9 mouse cellular contexts compared by ENCODE assay signal in genomic region chr13:112088312-112088771, GRCm38 (mm10).
DNase-seq lines count a peak whose midpoint lies in the region; ATAC-seq lines count a peak whose summit lies in the region.
"Had no signal": no experiment of that assay in that cellular context is flagged by ENCODE, and none has a peak within 500 bp of the region (broad histone marks: within the 10 kb centered on the region; RNA-seq: fewer than 3 reads in every experiment).

No protein-coding gene starts in this region.

- H3K36me3 ChIP-seq in kidney, embryonic 14.5 days (ENCODE audit: control insufficient read depth, insufficient read depth, low read length) = no peaks in the 10 kb centered on the region
- no peaks in the 10 kb centered on the region for H3K36me3 ChIP-seq in lung, embryonic 16.5 days (ENCODE audit: control insufficient read depth, insufficient read depth, low read length)
- H3K36me3 ChIP-seq: neural tube, embryonic 13.5 days had no signal

- no peaks in the 10 kb centered on the region for H3K27me3 ChIP-seq in kidney, embryonic 14.5 days (ENCODE audit: control insufficient read depth, insufficient read depth, low read length)
- no peaks in the 10 kb centered on the region for H3K27me3 ChIP-seq in lung, embryonic 16.5 days (ENCODE audit: control insufficient read depth, insufficient read depth, low read depth, low read length)
- H3K27me3 ChIP-seq: neural tube, embryonic 13.5 days had no signal

- WGBS in kidney, embryonic 14.5 days = 5% methylated on average over 5 of the region's 5 CpGs
- WGBS in lung, embryonic 16.5 days = 11% methylated on average over 5 of the region's 5 CpGs

- ATAC-seq in erythroblast, adult 5-6 weeks (replicated peaks; ENCODE audit: low FRiP score, poor library complexity, severe bottlenecking) = peak; percentile 62
- peak; percentile 91 for ATAC-seq in kidney, embryonic 14.5 days (ENCODE audit: low FRiP score, low TSS enrichment)
- ATAC-seq in lung, embryonic 16.5 days (ENCODE audit: low read depth) = peak; percentile 95

- peak overlapping the region; percentile 24; the same call in 1 of the 2 replicates for H3K27ac ChIP-seq in kidney, embryonic 14.5 days (ENCODE audit: low read depth, low read length)
- H3K27ac ChIP-seq in lung, embryonic 16.5 days (ENCODE audit: low read length) = peak overlapping the region; percentile 77
- H3K27ac ChIP-seq: neural tube, embryonic 13.5 days had no signal

- H3K4me3 ChIP-seq in kidney, embryonic 14.5 days (ENCODE audit: low read length) = no peak overlapping the region
- H3K4me3 ChIP-seq in lung, embryonic 16.5 days (ENCODE audit: low read length) = no peak overlapping the region
- H3K4me3 ChIP-seq: neural tube, embryonic 13.5 days had no signal

- peaks cover 37% of the 10 kb centered on the region for H3K4me1 ChIP-seq in kidney, embryonic 14.5 days (ENCODE audit: control insufficient read depth, insufficient read depth, low read length)
- peaks cover 34% of the 10 kb centered on the region for H3K4me1 ChIP-seq in lung, embryonic 16.5 days (replicated peaks; ENCODE audit: control insufficient read depth, insufficient read depth, low read length)

- no peak overlapping the region for H3K9ac ChIP-seq in kidney, embryonic 14.5 days (ENCODE audit: low read depth, low read length)
- no peak overlapping the region for H3K9ac ChIP-seq in lung, embryonic 16.5 days (ENCODE audit: low read length)
- H3K9ac ChIP-seq: neural tube, embryonic 13.5 days had no signal

- H3K4me2 ChIP-seq in kidney, embryonic 14.5 days (replicated peaks; ENCODE audit: low read depth, low read length) = no peak overlapping the region
- no peak overlapping the region for H3K4me2 ChIP-seq in lung, embryonic 16.5 days (ENCODE audit: low read depth, low read length)
- H3K4me2 ChIP-seq: neural tube, embryonic 13.5 days had no signal

- no peaks in the 10 kb centered on the region for H3K9me3 ChIP-seq in kidney, embryonic 14.5 days (ENCODE audit: control insufficient read depth, low read length)
- no peaks in the 10 kb centered on the region for H3K9me3 ChIP-seq in lung, embryonic 16.5 days (ENCODE audit: control insufficient read depth, low read length)
- H3K9me3 ChIP-seq: neural tube, embryonic 13.5 days had no signal

- peak; percentile 31 for DNase-seq in adrenal gland, postnatal 14 days
- DNase-seq in adrenal gland, adult 18-20 months (ENCODE audit: low spot score in 2 of 2) = no peak
- no peak for DNase-seq in right cerebral cortex, postnatal 14 days
- DNase-seq in frontal cortex, postnatal 14 days (ENCODE audit: low spot score in 2 of 2) = no peak
- no peak for DNase-seq in layer of hippocampus, postnatal 10 days (ENCODE audit: low spot score in 2 of 2)
